Mouse (Mus musculus): Measurements from ENCODE around the gene Reep3. TPM values are rescaled to one million over a fixed set of nuclear protein-coding genes. Genes with fewer than 3 reads are reported as not detected.

The Reep3 gene
- polyA plus RNA-seq, 1 experiment from 2014 or later, result 38.2 TPM

- peaks cover 64% of the 10 kb centered on the region for H3K4me1 ChIP-seq (replicated peaks; ENCODE audit: control insufficient read depth, insufficient read depth, low read length)
Observed at GRCm38 (mm10) chr10:67107017-67107761, 10.4 kb upstream of the Reep3 start.

GRCm38 (mm10) chr10:67106400-67106799, 9.7 kb upstream of the Reep3 start:
- no peak for DNase-seq (ENCODE audit: low spot score)
- H3K4me2 ChIP-seq (ENCODE audit: low read length), result no peak overlapping the region
- 0 out of 2 replicates have a peak, but pooled peaks cover 2% of the 10 kb centered on the region for H3K36me3 ChIP-seq (ENCODE audit: control insufficient read depth, insufficient read depth, low read length)
- no peak overlapping the region for H3K9ac ChIP-seq (ENCODE audit: low read length)
- H3K27me3 ChIP-seq (replicated peaks; ENCODE audit: control insufficient read depth, insufficient read depth, low read length), result no peaks in the 10 kb centered on the region
- H3K27ac ChIP-seq (ENCODE audit: low read depth), result no peak overlapping the region
- no peak overlapping the region for H3K4me3 ChIP-seq (ENCODE audit: low read depth, low read length)
- no peaks in the 10 kb centered on the region for H3K9me3 ChIP-seq (ENCODE audit: control insufficient read depth, low read length)
- H3K4me1 ChIP-seq (replicated peaks; ENCODE audit: control insufficient read depth, insufficient read depth, low read length), result peaks cover 58% of the 10 kb centered on the region
- no peak for ATAC-seq (replicated peaks; ENCODE audit: low FRiP score, low TSS enrichment, low read depth)
- WGBS, result 55% methylated on average over 6 of the region's 6 CpGs

More at GRCm38 (mm10) chr10:67107017-67107761, 10.4 kb upstream of the Reep3 start:
- DNase-seq (ENCODE audit: low spot score) (no peak), ATAC-seq (replicated peaks; ENCODE audit: low FRiP score, low TSS enrichment, low read depth) (no peak)
- Histone ChIP-seq H3K9me3 (ENCODE audit: control insufficient read depth, low read length) (no peaks in the 10 kb centered on the region), H3K4me3 (ENCODE audit: low read depth, low read length) (no peak overlapping the region), H3K4me2 (ENCODE audit: low read length) (no peak overlapping the region), H3K27ac (ENCODE audit: low read depth) (no peak overlapping the region), H3K36me3 (ENCODE audit: control insufficient read depth, insufficient read depth, low read length) (0 out of 2 replicates have a peak, but pooled peaks cover 2% of the 10 kb centered on the region), H3K27me3 (replicated peaks; ENCODE audit: control insufficient read depth, insufficient read depth, low read length) (no peaks in the 10 kb centered on the region), H3K9ac (ENCODE audit: low read length) (no peak overlapping the region)
- WGBS, result 66% methylated on average over 9 of the region's 9 CpGs

- ATAC-seq (replicated peaks; ENCODE audit: low FRiP score, low TSS enrichment, low read depth), result no peak
- no peak overlapping the region for H3K4me2 ChIP-seq (ENCODE audit: low read length)
- no peaks in the 10 kb centered on the region for H3K9me3 ChIP-seq (ENCODE audit: control insufficient read depth, low read length)
- no peaks in the 10 kb centered on the region for H3K27me3 ChIP-seq (replicated peaks; ENCODE audit: control insufficient read depth, insufficient read depth, low read length)
- 0 out of 2 replicates have a peak, but pooled peaks cover 2% of the 10 kb centered on the region for H3K36me3 ChIP-seq (ENCODE audit: control insufficient read depth, insufficient read depth, low read length)
- DNase-seq (ENCODE audit: low spot score), result no peak
- H3K4me3 ChIP-seq (ENCODE audit: low read depth, low read length), result no peak overlapping the region
- WGBS, result 65% methylated on average over 19 of the region's 19 CpGs
- peaks cover 51% of the 10 kb centered on the region for H3K4me1 ChIP-seq (replicated peaks; ENCODE audit: control insufficient read depth, insufficient read depth, low read length)
- H3K9ac ChIP-seq (ENCODE audit: low read length), result no peak overlapping the region
- H3K27ac ChIP-seq (ENCODE audit: low read depth), result no peak overlapping the region
Observed at GRCm38 (mm10) chr10:67105331-67106217, 8.8 kb upstream of the Reep3 start.

- Histone ChIP-seq H3K9me3 (ENCODE audit: control insufficient read depth, low read length) (no peaks in the 10 kb centered on the region), H3K4me2 (ENCODE audit: low read length) (no peak overlapping the region), H3K9ac (ENCODE audit: low read length) (no peak overlapping the region), H3K27me3 (replicated peaks; ENCODE audit: control insufficient read depth, insufficient read depth, low read length) (no peaks in the 10 kb centered on the region), H3K36me3 (ENCODE audit: control insufficient read depth, insufficient read depth, low read length) (0 out of 2 replicates have a peak, but pooled peaks cover under 1% of the 10 kb centered on the region), H3K4me3 (ENCODE audit: low read depth, low read length) (no peak overlapping the region), H3K27ac (ENCODE audit: low read depth) (no peak overlapping the region), H3K4me1 (replicated peaks; ENCODE audit: control insufficient read depth, insufficient read depth, low read length) (peaks cover 57% of the 10 kb centered on the region)
- whole genome bisulfite sequencing, result 27% methylated on average over 9 of the region's 9 CpGs
- ATAC-seq (replicated peaks; ENCODE audit: low FRiP score, low TSS enrichment, low read depth) (no peak), DNase-seq (ENCODE audit: low spot score) (no peak)
Observed at GRCm38 (mm10) chr10:67104543-67104942, 7.8 kb upstream of the Reep3 start.

GRCm38 (mm10) chr10:67100831-67101251, 4.1 kb upstream of the Reep3 start:
- ATAC-seq (replicated peaks; ENCODE audit: low FRiP score, low TSS enrichment, low read depth), result no peak
- DNase-seq (ENCODE audit: low spot score), result no peak
- no peak overlapping the region for H3K4me2 ChIP-seq (ENCODE audit: low read length)
- H3K27me3 ChIP-seq (replicated peaks; ENCODE audit: control insufficient read depth, insufficient read depth, low read length), result no peaks in the 10 kb centered on the region
- H3K4me3 ChIP-seq (ENCODE audit: low read depth, low read length), result no peak overlapping the region
- no peaks in the 10 kb centered on the region for H3K9me3 ChIP-seq (ENCODE audit: control insufficient read depth, low read length)
- peaks cover 59% of the 10 kb centered on the region for H3K4me1 ChIP-seq (replicated peaks; ENCODE audit: control insufficient read depth, insufficient read depth, low read length)
- no peak overlapping the region for H3K27ac ChIP-seq (ENCODE audit: low read depth)
- WGBS, result 80% methylated on average over 9 of the region's 9 CpGs
- no peaks in the 10 kb centered on the region for H3K36me3 ChIP-seq (ENCODE audit: control insufficient read depth, insufficient read depth, low read length)
- no peak overlapping the region for H3K9ac ChIP-seq (ENCODE audit: low read length)

- WGBS, result 55% methylated on average over 7 of the region's 7 CpGs
- Histone ChIP-seq H3K27ac (ENCODE audit: low read depth) (no peak overlapping the region), H3K9ac (ENCODE audit: low read length) (no peak overlapping the region), H3K9me3 (ENCODE audit: control insufficient read depth, low read length) (no peaks in the 10 kb centered on the region), H3K36me3 (ENCODE audit: control insufficient read depth, insufficient read depth, low read length) (no peaks in the 10 kb centered on the region), H3K4me2 (ENCODE audit: low read length) (no peak overlapping the region), H3K4me3 (ENCODE audit: low read depth, low read length) (no peak overlapping the region), H3K4me1 (replicated peaks; ENCODE audit: control insufficient read depth, insufficient read depth, low read length) (peaks cover 52% of the 10 kb centered on the region), H3K27me3 (replicated peaks; ENCODE audit: control insufficient read depth, insufficient read depth, low read length) (no peaks in the 10 kb centered on the region)
- DNase-seq (ENCODE audit: low spot score) (no peak), ATAC-seq (replicated peaks; ENCODE audit: low FRiP score, low TSS enrichment, low read depth) (no peak)
Observed at GRCm38 (mm10) chr10:67100011-67100661, 3.4 kb upstream of the Reep3 start.

- Histone ChIP-seq H3K9me3 (ENCODE audit: control insufficient read depth, low read length) (no peaks in the 10 kb centered on the region), H3K4me2 (ENCODE audit: low read length) (peak overlapping the region; percentile 83; the same call in 1 of the 2 replicates), H3K4me3 (ENCODE audit: low read depth, low read length) (no peak overlapping the region), H3K36me3 (ENCODE audit: control insufficient read depth, insufficient read depth, low read length) (no peaks in the 10 kb centered on the region), H3K27ac (ENCODE audit: low read depth) (no peak overlapping the region), H3K4me1 (replicated peaks; ENCODE audit: control insufficient read depth, insufficient read depth, low read length) (peaks cover 46% of the 10 kb centered on the region), H3K27me3 (replicated peaks; ENCODE audit: control insufficient read depth, insufficient read depth, low read length) (no peaks in the 10 kb centered on the region), H3K9ac (ENCODE audit: low read length) (no peak overlapping the region)
- WGBS, result 57% methylated on average over 13 of the region's 13 CpGs
- ATAC-seq (replicated peaks; ENCODE audit: low FRiP score, low TSS enrichment, low read depth), result no peak
- no peak for DNase-seq (ENCODE audit: low spot score)
Observed at GRCm38 (mm10) chr10:67099183-67099929, 2.6 kb upstream of the Reep3 start.

Data from intestine, embryonic 14.5 days (tissue).